Mouse (Mus musculus): ENCODE data around the gene Lin28a. TPM values are rescaled to one million over a fixed set of nuclear protein-coding genes. Genes with fewer than 3 reads are reported as not detected.
"Not testable (repeated sequence)": the region's sequence is repeated elsewhere in the genome, so short reads cannot be mapped to it uniquely, and the experiment has no call there.

The Lin28a gene
- polyA plus RNA-seq, 1 experiment from 2014 or later, result 2.9 TPM

- ATAC-seq (ENCODE audit: low FRiP score) (no peak), DNase-seq (ENCODE audit: low spot score) (no peak)
- Histone ChIP-seq H3K27me3 (ENCODE audit: control insufficient read depth, insufficient read depth, low read length) (no peaks in the 10 kb centered on the region), H3K9me3 (ENCODE audit: control insufficient read depth, low read length) (no peaks in the 10 kb centered on the region), H3K4me3 (ENCODE audit: low read depth, low read length) (no peak overlapping the region), H3K27ac (ENCODE audit: low read depth, low read length) (no peak overlapping the region), H3K4me2 (replicated peaks; ENCODE audit: low read depth, low read length) (no peak overlapping the region), H3K4me1 (replicated peaks; ENCODE audit: control insufficient read depth, insufficient read depth, low read length) (no peaks in the 10 kb centered on the region), H3K36me3 (ENCODE audit: control insufficient read depth, insufficient read depth, low read length) (no peaks in the 10 kb centered on the region), H3K9ac (ENCODE audit: low read depth, low read length) (no peak overlapping the region)
- WGBS, result 41% methylated on average over 10 of the region's 10 CpGs
These were observed 16.9 kb downstream of the Lin28a start for GRCm38 (mm10) chr4:134001710-134002109.

- DNase-seq (ENCODE audit: low spot score), result peak; percentile 100
- 1% methylated on average over 49 of the region's 49 CpGs for WGBS
These were observed 17.9 kb downstream of the Lin28a start, which contains the start of gene Dhdds for GRCm38 (mm10) chr4:134000466-134001438. TSS of gene Dhdds (minus strand) at chr4:134000918.

GRCm38 (mm10) chr4:133994697-133995096 lies 23.9 kb downstream of the Lin28a start:
- DNase-seq (ENCODE audit: low spot score), result no peak
- Histone ChIP-seq H3K4me2 (replicated peaks; ENCODE audit: low read depth, low read length) (no peak overlapping the region), H3K27ac (ENCODE audit: low read depth, low read length) (no peak overlapping the region), H3K36me3 (ENCODE audit: control insufficient read depth, insufficient read depth, low read length) (0 out of 2 replicates have a peak, but pooled peaks cover 3% of the 10 kb centered on the region), H3K4me1 (replicated peaks; ENCODE audit: control insufficient read depth, insufficient read depth, low read length) (no peaks in the 10 kb centered on the region), H3K9ac (ENCODE audit: low read depth, low read length) (no peak overlapping the region), H3K9me3 (ENCODE audit: control insufficient read depth, low read length) (no peaks in the 10 kb centered on the region), H3K27me3 (ENCODE audit: control insufficient read depth, insufficient read depth, low read length) (no peaks in the 10 kb centered on the region), H3K4me3 (ENCODE audit: low read depth, low read length) (no peak overlapping the region)
- ATAC-seq (ENCODE audit: low FRiP score), result no peak
- WGBS, result 82% methylated on average over 8 of the region's 8 CpGs

More at GRCm38 (mm10) chr4:134000466-134001438, 17.9 kb downstream of the Lin28a start, which contains the start of gene Dhdds:
- Histone ChIP-seq H3K4me1 (replicated peaks; ENCODE audit: control insufficient read depth, insufficient read depth, low read length) (no peaks in the 10 kb centered on the region), H3K4me2 (replicated peaks; ENCODE audit: low read depth, low read length) (peak within 1 kb of the TSS; percentile 69), H3K4me3 (ENCODE audit: low read depth, low read length) (peak within 1 kb of the TSS; percentile 66), H3K36me3 (ENCODE audit: control insufficient read depth, insufficient read depth, low read length) (no peaks in the 10 kb centered on the region), H3K9me3 (ENCODE audit: control insufficient read depth, low read length) (no peaks in the 10 kb centered on the region), H3K27me3 (ENCODE audit: control insufficient read depth, insufficient read depth, low read length) (no peaks in the 10 kb centered on the region), H3K9ac (ENCODE audit: low read depth, low read length) (peak within 1 kb of the TSS; percentile 57; the same call in 1 of the 2 replicates), H3K27ac (ENCODE audit: low read depth, low read length) (no peak within 1 kb of the TSS)
- ATAC-seq (ENCODE audit: low FRiP score), result peak; percentile 98

DNA sequence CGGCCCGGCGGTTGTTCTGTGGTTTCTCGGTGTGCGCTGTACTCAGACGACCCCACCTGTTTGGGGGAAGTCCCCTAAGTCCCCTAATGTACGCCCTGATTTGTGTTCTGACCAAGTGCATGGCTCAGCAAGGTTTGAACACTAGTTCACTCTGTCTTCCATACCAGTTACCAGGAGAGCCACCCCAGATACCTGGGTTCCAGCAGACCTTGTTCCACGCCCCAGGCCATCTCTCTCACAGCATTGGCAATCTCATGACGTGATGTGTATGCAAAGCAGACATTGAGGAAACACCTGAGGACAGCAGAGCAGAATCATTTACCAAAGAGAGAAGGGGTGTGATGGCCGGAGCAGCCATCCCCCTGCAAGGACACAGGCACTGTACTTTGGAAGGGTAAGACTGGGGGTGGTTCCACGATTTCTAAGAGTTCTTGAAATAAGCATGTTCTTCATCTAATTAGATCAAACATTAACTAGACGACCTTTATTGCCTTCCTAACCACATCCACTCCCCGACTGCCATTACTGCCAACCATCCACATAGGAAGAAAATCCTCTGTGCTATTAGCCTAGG lies 27.5 kb downstream of the Lin28a start:
- Histone ChIP-seq H3K27ac (ENCODE audit: low read depth, low read length) (no peak overlapping the region), H3K36me3 (ENCODE audit: control insufficient read depth, insufficient read depth, low read length) (0 out of 2 replicates have a peak, but pooled peaks cover 3% of the 10 kb centered on the region), H3K4me1 (replicated peaks; ENCODE audit: control insufficient read depth, insufficient read depth, low read length) (no peaks in the 10 kb centered on the region), H3K4me3 (ENCODE audit: low read depth, low read length) (no peak overlapping the region), H3K27me3 (ENCODE audit: control insufficient read depth, insufficient read depth, low read length) (no peaks in the 10 kb centered on the region), H3K9ac (ENCODE audit: low read depth, low read length) (no peak overlapping the region), H3K4me2 (replicated peaks; ENCODE audit: low read depth, low read length) (no peak overlapping the region), H3K9me3 (ENCODE audit: control insufficient read depth, low read length) (no peaks in the 10 kb centered on the region)
- ATAC-seq (ENCODE audit: low FRiP score), result no peak
- WGBS, result 90% methylated on average over 13 of the region's 13 CpGs
- no peak for DNase-seq (ENCODE audit: low spot score)

GRCm38 (mm10) chr4:133990035-133990434 lies 28.6 kb downstream of the Lin28a start:
- 0 out of 2 replicates have a peak, but pooled peaks cover 3% of the 10 kb centered on the region for H3K36me3 ChIP-seq (ENCODE audit: control insufficient read depth, insufficient read depth, low read length)
- H3K4me1 ChIP-seq (replicated peaks; ENCODE audit: control insufficient read depth, insufficient read depth, low read length), result no peaks in the 10 kb centered on the region
- no peak for ATAC-seq (ENCODE audit: low FRiP score)
- no peak for DNase-seq (ENCODE audit: low spot score)
- H3K4me2 ChIP-seq (replicated peaks; ENCODE audit: low read depth, low read length), result no peak overlapping the region
- H3K27me3 ChIP-seq (ENCODE audit: control insufficient read depth, insufficient read depth, low read length), result no peaks in the 10 kb centered on the region
- H3K4me3 ChIP-seq (ENCODE audit: low read depth, low read length), result no peak overlapping the region
- H3K9ac ChIP-seq (ENCODE audit: low read depth, low read length), result no peak overlapping the region
- H3K27ac ChIP-seq (ENCODE audit: low read depth, low read length), result no peak overlapping the region
- H3K9me3 ChIP-seq (ENCODE audit: control insufficient read depth, low read length), result no peaks in the 10 kb centered on the region
- WGBS, result 68% methylated on average over 4 of the region's 4 CpGs

- H3K9me3 ChIP-seq (ENCODE audit: control insufficient read depth, low read length); H3K27me3 ChIP-seq (ENCODE audit: control insufficient read depth, insufficient read depth, low read length); ATAC-seq (ENCODE audit: low FRiP score); DNase-seq (ENCODE audit: low spot score); H3K4me3 ChIP-seq (ENCODE audit: low read depth, low read length); H3K4me1 ChIP-seq (replicated peaks; ENCODE audit: control insufficient read depth, insufficient read depth, low read length); H3K36me3 ChIP-seq (ENCODE audit: control insufficient read depth, insufficient read depth, low read length); H3K27ac ChIP-seq (ENCODE audit: low read depth, low read length); H3K9ac ChIP-seq (ENCODE audit: low read depth, low read length); H3K4me2 ChIP-seq (replicated peaks; ENCODE audit: low read depth, low read length): not testable (repeated sequence)
- 88% methylated on average over 8 of the region's 8 CpGs for WGBS
These were observed 30.4 kb downstream of the Lin28a start for GRCm38 (mm10) chr4:133988289-133988688.

DNA sequence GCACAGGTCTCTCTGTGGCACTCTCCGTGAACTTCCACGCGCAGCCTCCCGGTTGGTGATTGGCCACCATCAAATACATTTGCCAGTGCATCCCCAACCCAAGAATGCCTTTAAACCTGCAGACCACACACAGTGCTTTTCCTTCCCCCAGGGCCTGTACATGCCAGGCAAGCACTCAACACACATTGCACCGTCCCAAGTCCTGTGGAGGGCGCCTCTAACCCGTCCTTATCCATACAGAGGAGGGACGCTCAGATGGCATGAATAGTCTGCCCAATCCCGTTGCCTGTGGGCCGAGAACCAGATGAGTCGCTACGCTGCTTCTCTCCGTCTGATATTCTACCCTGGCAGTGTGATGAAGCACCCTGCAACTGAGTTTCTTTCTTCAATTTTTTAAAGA lies 35.7 kb downstream of the Lin28a start:
- no peak overlapping the region for H3K27ac ChIP-seq (ENCODE audit: low read depth, low read length)
- ATAC-seq (ENCODE audit: low FRiP score), result no peak
- H3K4me3 ChIP-seq (ENCODE audit: low read depth, low read length), result no peak overlapping the region
- no peak for DNase-seq (ENCODE audit: low spot score)
- H3K4me2 ChIP-seq (replicated peaks; ENCODE audit: low read depth, low read length), result no peak overlapping the region
- H3K4me1 ChIP-seq (replicated peaks; ENCODE audit: control insufficient read depth, insufficient read depth, low read length), result no peaks in the 10 kb centered on the region
- no peaks in the 10 kb centered on the region for H3K9me3 ChIP-seq (ENCODE audit: control insufficient read depth, low read length)
- no peak overlapping the region for H3K9ac ChIP-seq (ENCODE audit: low read depth, low read length)
- 0 out of 2 replicates have a peak, but pooled peaks cover 2% of the 10 kb centered on the region for H3K36me3 ChIP-seq (ENCODE audit: control insufficient read depth, insufficient read depth, low read length)
- WGBS, result 85% methylated on average over 13 of the region's 13 CpGs
- no peaks in the 10 kb centered on the region for H3K27me3 ChIP-seq (ENCODE audit: control insufficient read depth, insufficient read depth, low read length)

- Histone ChIP-seq H3K9ac (ENCODE audit: low read depth, low read length) (no peak overlapping the region), H3K4me1 (replicated peaks; ENCODE audit: control insufficient read depth, insufficient read depth, low read length) (no peaks in the 10 kb centered on the region), H3K4me3 (ENCODE audit: low read depth, low read length) (no peak overlapping the region), H3K27me3 (ENCODE audit: control insufficient read depth, insufficient read depth, low read length) (no peaks in the 10 kb centered on the region), H3K27ac (ENCODE audit: low read depth, low read length) (no peak overlapping the region), H3K4me2 (replicated peaks; ENCODE audit: low read depth, low read length) (no peak overlapping the region), H3K36me3 (ENCODE audit: control insufficient read depth, insufficient read depth, low read length) (0 out of 2 replicates have a peak, but pooled peaks cover 2% of the 10 kb centered on the region), H3K9me3 (ENCODE audit: control insufficient read depth, low read length) (no peaks in the 10 kb centered on the region)
- DNase-seq (ENCODE audit: low spot score) (no peak), ATAC-seq (ENCODE audit: low FRiP score) (no peak)
- 93% methylated on average over 5 of the region's 5 CpGs for WGBS
These were observed 38.1 kb downstream of the Lin28a start for GRCm38 (mm10) chr4:133980496-133980895.
